In genomic region chr5:148885821-148886609, GRCm38 (mm10) we compare ENCODE assay signal across 8 mouse cellular contexts. TPM values are rescaled to one million over a fixed set of nuclear protein-coding genes. Genes with fewer than 3 reads are reported as not detected.
DNase-seq lines count a peak whose midpoint lies in the region; ATAC-seq lines count a peak whose summit lies in the region.

No protein-coding gene starts in this region.

- no peaks in the 10 kb centered on the region for H3K27me3 ChIP-seq in hindbrain, embryonic 15.5 days
- H3K27me3 ChIP-seq in liver, embryonic 16.5 days (ENCODE audit: control insufficient read depth, insufficient read depth, low read depth, low read length) = no peaks in the 10 kb centered on the region
- H3K27me3 ChIP-seq in neural tube, embryonic 15.5 days (replicated peaks) = no peaks in the 10 kb centered on the region

- no peaks in the 10 kb centered on the region for H3K9me3 ChIP-seq in hindbrain, embryonic 15.5 days
- no peaks in the 10 kb centered on the region for H3K9me3 ChIP-seq in liver, embryonic 16.5 days (replicated peaks; ENCODE audit: control insufficient read depth, low read length)
- H3K9me3 ChIP-seq in neural tube, embryonic 15.5 days (replicated peaks) = no peaks in the 10 kb centered on the region

- peak; percentile 86 for ATAC-seq in hindbrain, embryonic 15.5 days (ENCODE audit: low FRiP score, low read depth)
- peak; percentile 98 for ATAC-seq in liver, embryonic 16.5 days (ENCODE audit: low read depth)
- peak; percentile 82 for ATAC-seq in neural tube, embryonic 15.5 days (ENCODE audit: low FRiP score)

- no peak overlapping the region for H3K9ac ChIP-seq in hindbrain, embryonic 15.5 days
- peak overlapping the region; percentile 46 for H3K9ac ChIP-seq in liver, embryonic 16.5 days (ENCODE audit: low read depth, low read length)
- no peak overlapping the region for H3K9ac ChIP-seq in neural tube, embryonic 15.5 days (replicated peaks)

- no peaks in the 10 kb centered on the region for H3K4me1 ChIP-seq in hindbrain, embryonic 15.5 days (replicated peaks)
- H3K4me1 ChIP-seq in liver, embryonic 16.5 days (ENCODE audit: control insufficient read depth, low read depth, low read length) = peaks cover 7% of the 10 kb centered on the region
- peaks cover 4% of the 10 kb centered on the region; the same call in 1 of the 2 replicates for H3K4me1 ChIP-seq in neural tube, embryonic 15.5 days

- no peak overlapping the region for H3K27ac ChIP-seq in hindbrain, embryonic 15.5 days (replicated peaks)
- H3K27ac ChIP-seq in liver, embryonic 16.5 days (ENCODE audit: low read length) = no peak overlapping the region
- H3K27ac ChIP-seq in neural tube, embryonic 15.5 days (replicated peaks) = 0 out of 2 replicates have a peak overlapping the region, but pooled peaks have one; percentile 23

- H3K36me3 ChIP-seq in hindbrain, embryonic 15.5 days = peaks cover 36% of the 10 kb centered on the region
- H3K36me3 ChIP-seq in liver, embryonic 16.5 days (ENCODE audit: control insufficient read depth, insufficient read depth) = peaks cover 7% of the 10 kb centered on the region; the same call in 1 of the 2 replicates
- H3K36me3 ChIP-seq in neural tube, embryonic 15.5 days = peaks cover 35% of the 10 kb centered on the region

- peak overlapping the region; percentile 42 for H3K4me2 ChIP-seq in hindbrain, embryonic 15.5 days
- peak overlapping the region; percentile 69 for H3K4me2 ChIP-seq in liver, embryonic 16.5 days (ENCODE audit: low read depth, low read length)
- H3K4me2 ChIP-seq in neural tube, embryonic 15.5 days = peak overlapping the region; percentile 42

- 37% methylated on average over 22 of the region's 22 CpGs for WGBS in hindbrain, embryonic 15.5 days
- WGBS in liver, embryonic 16.5 days (ENCODE audit: insufficient replicate concordance) = 24% methylated on average over 22 of the region's 22 CpGs
- 39% methylated on average over 22 of the region's 22 CpGs for WGBS in neural tube, embryonic 15.5 days

- DNase-seq in WW6 (ENCODE audit: low read depth, low spot score) = peak; percentile 75
- peak; percentile 93 for DNase-seq in embryo, embryonic 10.5 days (ENCODE audit: low spot score)
- no peak for DNase-seq in cerebellum, postnatal 4 days (ENCODE audit: low spot score in 2 of 2)
- no peak for DNase-seq in right cerebral cortex, adult 18-20 months
- DNase-seq in thymus, postnatal 10 days (ENCODE audit: low spot score in 2 of 2) = no peak

- H3K4me3 ChIP-seq in hindbrain, embryonic 15.5 days = peak overlapping the region; percentile 11; the same call in 1 of the 2 replicates
- peak overlapping the region; percentile 47 for H3K4me3 ChIP-seq in liver, embryonic 16.5 days (ENCODE audit: low read depth, low read length)
- H3K4me3 ChIP-seq in neural tube, embryonic 15.5 days (replicated peaks) = peak overlapping the region; percentile 18; the same call in 1 of the 2 replicates

RNA-seq across cellular contexts. Expression of gene Katnal1, which starts 43.1 kb away (rescaled TPM):
- polyA plus RNA-seq in hindbrain, embryonic 15.5 days (2015; fragmentation: Nextera tagmentation; extraction: Ambion mirVana) = 35.8 and 36.5 TPM in 2 replicates
- 6.7 and 7.4 TPM in 2 replicates for polyA plus RNA-seq in liver, embryonic 16.5 days (2015; fragmentation: Nextera tagmentation; extraction: Ambion mirVana)
- polyA plus RNA-seq in neural tube, embryonic 15.5 days (2015; fragmentation: Nextera tagmentation; extraction: Ambion mirVana) = 33.0 and 35.1 TPM in 2 replicates

Comparison
In these comparisons a context has a peak if more than half of its experiments do, and no peak if none do; other contexts are left out.
1. DNase-seq: peak in WW6 (single experiment) and embryo, embryonic 10.5 days (single experiment); none in cerebellum, postnatal 4 days (0 of 2), right cerebral cortex, adult 18-20 months (single experiment) and thymus, postnatal 10 days (0 of 2).
2. Peak in every context shown above with its lines, with median percentiles within 50 percentile points of each other: ATAC-seq, H3K4me2 ChIP-seq and H3K4me3 ChIP-seq.